Mouse (Mus musculus) spleen, adult 2 months (tissue): ENCODE data around the gene St6galnac3. TPM values are rescaled to one million over a fixed set of nuclear protein-coding genes. Genes with fewer than 3 reads are reported as not detected.
A peak's percentile ranks its signal among the peaks of the same experiment; 100 is the strongest.

Experiments used
- DNase-seq, 2 experiments: peaks; one replicate each; pipeline versions ENCODE4 v3.0.0 to v3.0.0-alpha.2; 2012 to 2021; ENCODE audit warnings: low spot score in 2 of 2, low read depth in 1 of 2
- H3K27ac ChIP-seq: fragments of 200-500 bp; 2 replicates; pipeline ENCODE4 v1.5.1; 2012; ENCODE audit warnings: low read length, inconsistent platforms; ENCODE audit not compliant: insufficient read depth
- H3K27me3 ChIP-seq: fragments of 200-500 bp; 2 replicates; pipeline ENCODE4 v1.6.1; 2012; ENCODE audit warnings: mild to moderate bottlenecking, moderate library complexity, low read length, inconsistent platforms; ENCODE audit not compliant: control insufficient read depth, insufficient read depth
- H3K36me3 ChIP-seq: fragments of 200-500 bp; 2 replicates; pipeline ENCODE4 v1.6.1; 2012; ENCODE audit warnings: mild to moderate bottlenecking, low read length, inconsistent platforms; ENCODE audit not compliant: control insufficient read depth, insufficient read depth
- H3K4me1 ChIP-seq: fragments of 200-500 bp; 2 replicates; pipeline ENCODE4 v1.6.1; 2011; ENCODE audit warnings: inconsistent platforms; ENCODE audit not compliant: control insufficient read depth, insufficient read depth, insufficient read length
- H3K4me3 ChIP-seq: fragments of 200-500 bp; 2 replicates; pipeline ENCODE4 v1.5.1; 2011; ENCODE audit warnings: mild to moderate bottlenecking, inconsistent platforms; ENCODE audit not compliant: insufficient read depth, insufficient read length; ENCODE audit errors: extremely low read depth
- CTCF ChIP-seq: fragments of 200-500 bp; IDR thresholded peaks from 2 replicates; pipeline ENCODE4 v1.5.1; 2011; ENCODE audit warnings: mild to moderate bottlenecking, inconsistent platforms; ENCODE audit not compliant: insufficient read depth, insufficient read length, insufficient replicate concordance; ENCODE audit errors: extremely low read depth
- POLR2A ChIP-seq: fragments of 200-500 bp; IDR thresholded peaks from 2 replicates; pipeline ENCODE4 v1.6.1; 2011; ENCODE audit warnings: low read depth, low read length, inconsistent platforms
- WGBS: fragments of 180-500 bp; shearing (Covaris S2); methylation state at CpG from one replicate; pipeline ENCODE4 v1.1.7; 2018; 5-methylcytosine and 5-hydroxymethylcytosine counted together
- polyA plus RNA-seq: library from polyadenylated mRNA; depleted of rRNA; stranded (reverse); fragments of >200 nt; gene quantifications from 2 replicates; pipeline ENCODE4 v1.2.3, GENCODE M21; 2012

Gene St6galnac3
- polyA plus RNA-seq, 1 experiment: 3.0 TPM

DNA sequence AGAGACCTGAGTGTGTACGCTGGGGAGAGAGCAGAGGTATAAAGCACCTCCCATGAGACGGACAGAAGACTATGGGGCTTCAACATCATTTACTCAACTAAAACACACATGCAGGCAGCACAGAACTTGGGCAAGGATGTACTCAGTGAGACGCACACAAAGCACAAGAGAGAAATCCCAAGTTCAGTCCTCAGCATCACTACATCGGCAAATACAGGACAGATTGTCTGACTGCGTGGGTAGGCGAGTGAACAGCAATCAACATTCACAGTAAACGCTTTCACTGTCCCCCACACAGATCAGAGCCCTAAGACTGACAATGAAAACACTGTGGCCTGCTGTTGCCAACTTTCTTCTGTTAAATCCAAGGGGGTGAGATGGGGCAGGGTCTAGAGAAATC lies 422.6 kb downstream of the St6galnac3 start:
- DNase-seq: no peak
- no peaks in the 10 kb centered on the region for H3K4me1 ChIP-seq
- WGBS: 94% methylated on average over 7 of the region's 7 CpGs
- TF ChIP-seq POLR2A (no peak), CTCF (no peak)
- no peaks in the 10 kb centered on the region for H3K36me3 ChIP-seq
- H3K4me3 ChIP-seq: no peak overlapping the region
- no peaks in the 10 kb centered on the region; the same call in 1 of the 2 replicates for H3K27me3 ChIP-seq
- H3K27ac ChIP-seq: no peak overlapping the region

DNA sequence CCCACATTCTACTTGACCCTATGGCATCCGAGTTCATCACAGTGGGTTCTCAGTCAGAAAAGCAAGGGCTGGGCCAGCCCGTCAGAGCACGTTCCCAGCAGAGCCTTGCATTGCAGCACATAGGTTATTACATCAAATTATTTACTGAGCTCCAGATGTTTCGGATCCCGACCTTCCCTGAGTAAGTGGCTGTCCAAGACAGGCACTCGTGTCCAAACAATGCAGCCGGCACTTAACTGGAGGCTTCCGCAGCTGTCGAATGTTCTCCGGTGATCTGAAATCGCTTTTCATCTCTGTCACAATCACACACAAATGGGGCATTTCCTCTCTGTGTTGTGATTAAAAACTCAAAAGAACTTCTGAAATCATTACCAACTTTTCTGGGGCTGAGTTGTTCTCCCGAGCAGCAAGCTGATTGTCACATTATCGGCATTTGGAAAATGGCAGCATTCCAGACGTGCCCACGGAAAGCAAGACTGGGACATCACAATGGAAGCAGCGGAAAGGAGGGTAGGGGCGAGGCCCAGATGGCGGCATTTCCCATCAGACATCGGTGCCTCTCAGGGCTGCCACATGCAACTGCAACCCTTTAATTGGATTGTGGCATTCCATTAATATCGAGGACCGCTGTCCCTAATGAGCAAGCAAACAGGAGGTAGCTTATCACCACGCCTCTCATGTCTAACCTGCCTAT lies 428.5 kb downstream of the St6galnac3 start:
- no peak overlapping the region for H3K4me3 ChIP-seq
- WGBS: 88% methylated on average over 22 of the region's 22 CpGs
- no peaks in the 10 kb centered on the region for H3K27me3 ChIP-seq
- DNase-seq: no peak
- H3K36me3 ChIP-seq: no peaks in the 10 kb centered on the region
- no peak overlapping the region for H3K27ac ChIP-seq
- no peaks in the 10 kb centered on the region for H3K4me1 ChIP-seq
- TF ChIP-seq POLR2A (no peak), CTCF (no peak)

DNA sequence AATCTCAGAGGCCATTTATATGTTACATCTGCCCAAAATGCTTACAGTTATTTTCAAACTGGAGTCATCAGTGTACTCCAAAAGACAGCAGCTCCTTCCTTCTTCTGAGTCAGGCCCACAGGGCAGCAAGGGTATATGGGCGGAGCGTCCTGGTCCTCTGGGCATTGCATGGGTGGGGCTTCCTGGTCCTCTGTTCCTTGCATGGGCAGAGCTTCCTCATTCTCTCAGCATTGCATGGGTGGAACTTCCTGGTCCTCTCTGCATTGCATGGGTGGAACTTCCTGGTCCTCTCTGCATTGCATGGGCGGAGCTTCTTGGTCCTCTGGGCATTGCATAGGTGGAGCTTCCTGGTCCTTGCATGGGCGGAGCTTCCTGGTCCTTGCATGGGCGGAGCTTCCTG lies 432.1 kb downstream of the St6galnac3 start:
- H3K4me3 ChIP-seq: no peak overlapping the region
- H3K27ac ChIP-seq: no peak overlapping the region
- H3K4me1 ChIP-seq: no peaks in the 10 kb centered on the region
- no peaks in the 10 kb centered on the region for H3K36me3 ChIP-seq
- peak in 1 of 2 experiments; percentile 3 for DNase-seq
- no peaks in the 10 kb centered on the region for H3K27me3 ChIP-seq
- 90% methylated on average over 5 of the region's 5 CpGs for WGBS
- TF ChIP-seq CTCF (no peak), POLR2A (no peak)

- Histone ChIP-seq H3K27ac (no peak overlapping the region), H3K4me1 (no peaks in the 10 kb centered on the region), H3K36me3 (no peaks in the 10 kb centered on the region), H3K27me3 (no peaks in the 10 kb centered on the region), H3K4me3 (no peak overlapping the region)
- TF ChIP-seq POLR2A (no peak), CTCF (no peak)
- WGBS: 95% methylated on average over 9 of the region's 9 CpGs
- DNase-seq: no peak
Observed at GRCm38 (mm10) chr3:153292363-153292762, 432.6 kb downstream of the St6galnac3 start.

DNA sequence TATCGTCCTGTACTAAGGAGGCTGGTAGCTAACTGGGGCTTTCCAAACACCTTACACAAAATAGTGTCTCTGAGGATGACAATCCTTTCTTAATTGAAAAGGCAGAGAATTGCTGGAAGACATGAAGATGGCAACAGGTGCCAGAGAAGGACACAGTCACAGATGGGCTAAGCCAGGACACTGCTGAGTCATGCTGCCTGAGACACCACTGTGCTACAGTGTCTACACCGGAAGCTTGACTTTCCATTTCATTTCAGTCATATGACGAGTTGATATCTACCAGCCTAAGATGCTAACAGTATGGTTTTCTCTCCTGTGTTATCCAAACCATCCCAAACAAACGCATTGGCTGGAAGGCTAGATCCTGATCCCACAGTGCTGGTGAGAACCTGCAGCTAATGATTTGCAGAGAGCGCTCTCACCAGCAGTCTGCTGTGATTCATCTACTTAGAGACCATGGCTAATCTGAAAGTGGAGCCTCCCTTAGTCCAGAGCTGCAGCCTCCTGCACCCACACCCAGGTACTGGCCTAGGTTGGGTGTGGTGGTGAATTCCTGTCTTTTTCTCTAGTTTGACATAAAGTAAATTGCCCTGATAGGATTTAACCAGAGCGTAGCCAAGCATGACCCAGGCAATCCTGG lies 433.4 kb downstream of the St6galnac3 start:
- Histone ChIP-seq H3K27me3 (no peaks in the 10 kb centered on the region), H3K36me3 (no peaks in the 10 kb centered on the region), H3K4me3 (no peak overlapping the region), H3K27ac (no peak overlapping the region), H3K4me1 (no peaks in the 10 kb centered on the region)
- WGBS: 87% methylated on average over 6 of the region's 6 CpGs
- no peak for DNase-seq
- TF ChIP-seq CTCF: no peak
- no peak for TF ChIP-seq POLR2A

DNA sequence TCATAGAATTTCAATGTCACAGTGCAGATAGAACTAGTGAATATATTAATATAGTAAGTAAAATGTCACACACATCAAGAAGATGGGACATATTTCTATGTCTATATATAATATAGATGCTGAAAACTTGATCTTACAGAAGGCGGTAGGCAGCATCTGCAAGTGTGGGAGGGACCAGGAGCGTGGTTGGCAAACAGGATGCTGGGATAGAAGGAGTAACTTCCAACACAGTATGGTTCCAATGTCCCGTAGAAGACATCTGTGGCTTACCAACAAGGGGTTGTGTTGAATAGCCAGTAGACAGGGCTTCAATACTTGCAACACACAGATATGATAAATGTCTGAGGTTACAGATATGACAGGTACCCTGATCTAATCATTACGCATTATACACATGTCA lies 435.0 kb downstream of the St6galnac3 start:
- Histone ChIP-seq H3K27ac (no peak overlapping the region), H3K36me3 (no peaks in the 10 kb centered on the region), H3K27me3 (no peaks in the 10 kb centered on the region), H3K4me3 (no peak overlapping the region), H3K4me1 (no peaks in the 10 kb centered on the region)
- whole genome bisulfite sequencing: 96% methylated on average over 4 of the region's 4 CpGs
- no peak for DNase-seq
- TF ChIP-seq POLR2A (no peak), CTCF (no peak)

DNA sequence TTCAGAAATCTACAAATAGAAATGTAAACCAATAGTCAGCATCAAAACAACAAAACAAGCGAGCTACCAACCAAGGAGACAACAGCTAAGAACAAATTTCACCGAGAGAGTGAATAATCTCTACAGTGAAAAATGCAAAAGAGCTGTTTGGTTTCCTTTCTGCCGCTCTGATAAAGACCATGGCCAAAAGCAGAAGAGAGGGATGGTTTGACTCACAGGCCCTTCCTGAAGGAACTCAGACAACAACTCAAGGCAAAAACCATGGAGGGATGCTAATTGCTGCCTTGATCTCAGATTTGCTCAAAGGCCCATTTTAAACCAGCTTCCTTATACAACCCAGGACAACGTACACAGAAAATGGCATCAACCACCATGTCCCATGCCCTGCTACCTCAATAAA lies 437.4 kb downstream of the St6galnac3 start:
- H3K4me3 ChIP-seq: no peak overlapping the region
- 90% methylated on average over 4 of the region's 4 CpGs for WGBS
- H3K36me3 ChIP-seq: no peaks in the 10 kb centered on the region
- no peaks in the 10 kb centered on the region for H3K4me1 ChIP-seq
- no peak overlapping the region for H3K27ac ChIP-seq
- H3K27me3 ChIP-seq: no peaks in the 10 kb centered on the region
- no peak for DNase-seq
- TF ChIP-seq CTCF (no peak), POLR2A (no peak)
